Mouse (Mus musculus) spleen, postnatal 14 days (tissue): Measurements from ENCODE around the gene Pex16.

Experiments used
- DNase-seq, 2 experiments: peaks; one replicate each; pipeline ENCODE4 v3.0.0; 2021 to 2022; ENCODE audit warnings: low spot score in 2 of 2

Pex16 gene

DNA sequence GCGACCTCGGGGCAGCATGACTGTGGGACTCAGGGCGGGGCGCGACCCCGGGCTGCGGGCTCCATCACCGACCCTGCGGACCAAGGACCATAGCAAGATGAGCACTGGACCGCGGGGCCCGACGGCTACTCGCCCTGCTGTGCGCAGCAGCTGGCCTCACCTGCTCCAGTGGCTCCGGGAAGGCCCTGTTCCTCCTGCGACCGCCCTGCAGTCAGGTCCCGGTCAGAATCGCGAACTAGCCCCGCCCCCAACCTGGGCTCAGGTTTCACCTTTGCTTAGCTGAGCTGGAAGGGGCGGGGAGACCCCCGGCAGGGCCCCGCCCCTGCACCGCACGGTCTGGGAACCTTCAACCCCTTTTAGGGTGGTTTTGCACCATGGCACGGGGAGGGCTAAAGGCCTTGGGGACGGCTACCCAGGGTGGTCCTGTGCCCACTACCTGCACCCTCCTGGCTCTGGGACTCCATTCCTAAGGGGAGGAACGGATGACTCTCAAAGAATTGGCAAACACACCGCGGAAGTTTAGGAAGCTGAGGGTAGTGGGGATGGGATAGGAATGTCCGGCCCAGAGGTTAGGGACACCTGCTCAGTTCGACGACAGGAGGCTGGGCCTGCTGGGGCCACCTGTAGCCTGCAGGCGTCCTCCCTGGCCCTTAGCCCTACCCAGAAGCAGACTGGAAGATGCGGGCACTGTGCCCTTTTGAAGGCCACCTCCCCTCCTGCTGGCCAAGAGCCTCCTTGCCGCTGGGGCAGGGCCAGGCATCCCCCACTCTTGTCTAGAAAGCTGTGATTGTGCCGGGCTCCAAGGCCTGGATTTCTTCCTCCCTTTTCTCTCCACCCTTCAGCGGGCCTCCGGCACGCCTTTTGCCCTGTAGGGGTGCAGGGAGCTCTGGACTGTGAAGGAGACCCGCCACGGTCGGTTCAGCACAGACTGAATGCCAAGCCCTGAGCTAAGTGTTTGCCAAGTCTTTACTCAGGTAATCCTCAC is 3.4 kb upstream of the Pex16 start:
- peak in 1 of 2 experiments; percentile 12 for DNase-seq

DNA sequence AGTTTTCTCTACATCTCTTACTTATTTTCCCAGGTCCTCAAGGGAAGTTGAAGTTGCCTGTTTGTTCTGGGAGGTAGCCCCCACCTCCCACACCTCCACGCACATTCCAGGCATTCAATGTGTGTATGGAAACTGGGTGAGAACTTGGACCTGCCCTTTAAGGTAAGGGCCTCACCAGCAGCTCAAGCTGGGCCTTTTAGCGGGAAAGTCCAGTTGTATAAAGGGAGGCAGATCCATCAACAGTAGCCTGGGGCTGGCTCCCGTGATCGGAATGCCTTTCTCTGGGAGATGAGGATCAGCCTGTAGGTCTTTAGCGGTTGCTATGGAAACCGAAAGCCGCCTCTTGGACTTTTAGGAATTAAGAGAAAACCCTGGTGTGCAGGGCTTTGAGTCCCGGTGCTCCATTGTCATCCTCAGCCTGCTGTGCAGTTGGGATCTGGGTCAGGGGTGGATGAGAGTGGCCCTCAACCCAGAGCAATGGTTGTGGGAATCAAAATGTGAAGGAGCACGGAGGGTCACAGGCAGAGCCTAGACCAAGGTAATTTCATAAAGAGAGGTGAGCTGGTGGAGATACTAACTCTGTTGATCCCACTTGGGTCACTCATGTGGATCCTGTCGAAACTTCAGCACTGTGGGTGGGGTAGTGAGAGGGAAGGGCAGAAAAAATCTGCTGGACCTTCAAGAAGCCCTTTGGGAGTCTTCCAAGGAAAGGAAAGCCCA is 2.3 kb upstream of the Pex16 start:
- no peak for DNase-seq

DNA sequence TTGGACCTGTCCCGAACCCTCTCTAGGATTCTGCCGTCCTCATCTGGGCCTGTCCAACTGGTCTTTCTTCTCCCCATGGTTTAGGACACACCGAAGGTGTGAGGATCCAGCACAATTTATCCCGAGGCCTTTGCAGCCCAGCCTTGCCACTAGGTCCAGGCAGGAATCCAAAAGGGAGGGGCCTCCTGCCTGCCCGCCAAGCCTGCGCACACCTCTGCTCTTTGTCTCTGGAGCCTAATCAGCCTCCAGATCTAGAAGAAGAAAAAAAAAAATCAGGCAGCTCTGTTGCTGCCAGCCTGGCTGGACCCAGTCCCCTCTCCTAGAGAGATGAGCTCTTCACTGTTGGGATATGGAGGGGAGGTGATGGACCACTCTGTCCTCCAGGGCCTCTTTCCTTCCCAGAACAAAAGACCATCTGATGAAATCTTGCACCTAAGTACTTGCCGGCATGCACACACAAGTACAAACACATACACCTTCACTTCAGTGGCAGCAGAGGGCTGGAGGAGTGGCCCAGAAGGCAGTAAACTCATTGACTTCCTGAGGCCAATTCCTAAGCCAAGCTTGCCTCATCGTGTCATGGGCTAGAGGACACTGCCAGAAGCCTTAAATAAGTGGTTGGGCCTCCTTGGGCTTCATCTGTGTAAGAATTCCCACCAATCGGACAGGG is 1.6 kb upstream of the Pex16 start:
- DNase-seq: no peak

DNA sequence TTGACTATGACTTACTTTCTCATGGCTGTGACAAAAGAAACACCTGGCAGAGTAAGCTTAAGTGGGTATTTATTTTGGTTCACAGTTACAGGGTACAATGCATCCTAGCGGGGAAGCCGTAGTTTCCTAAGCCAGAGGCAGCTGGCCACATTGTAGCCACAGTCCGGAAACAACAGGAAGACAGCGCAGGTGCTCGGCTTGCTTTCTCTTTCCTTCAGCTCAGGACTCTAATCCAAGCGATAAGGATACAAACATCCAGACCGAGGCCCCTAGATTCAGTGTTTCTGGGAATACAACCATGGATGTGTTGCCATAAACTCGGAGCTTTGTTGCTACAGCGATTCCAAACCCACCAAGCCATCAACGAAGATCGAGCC is 1.1 kb upstream of the Pex16 start:
- DNase-seq: no peak

DNA sequence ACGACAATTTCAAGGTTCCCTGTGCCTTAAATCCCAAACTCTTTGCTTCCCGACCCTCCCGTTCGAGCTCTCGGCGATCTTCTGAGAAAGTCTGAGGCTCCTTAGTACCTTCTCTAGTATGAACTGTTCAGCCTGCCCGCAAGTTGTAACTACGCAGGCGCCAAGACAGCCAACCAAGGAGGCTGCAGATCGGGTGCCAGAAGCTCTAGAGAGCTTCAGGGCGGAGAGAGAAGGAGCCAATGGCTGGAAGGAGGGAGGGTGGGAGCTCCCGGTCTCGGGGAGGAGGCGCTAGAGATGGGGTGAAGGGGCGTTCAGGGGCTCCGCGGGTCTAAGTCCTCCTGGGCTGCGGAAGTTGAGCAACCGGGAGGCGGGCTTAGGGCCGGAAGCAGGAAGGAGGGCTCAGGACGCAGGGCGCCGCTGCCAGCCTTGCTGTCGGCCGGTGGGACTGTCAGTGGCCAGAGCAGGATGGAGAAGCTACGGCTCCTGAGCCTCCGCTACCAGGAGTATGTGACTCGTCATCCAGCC is 685 bp downstream of the Pex16 start:
- DNase-seq: peak; percentile 80 to 86

DNA sequence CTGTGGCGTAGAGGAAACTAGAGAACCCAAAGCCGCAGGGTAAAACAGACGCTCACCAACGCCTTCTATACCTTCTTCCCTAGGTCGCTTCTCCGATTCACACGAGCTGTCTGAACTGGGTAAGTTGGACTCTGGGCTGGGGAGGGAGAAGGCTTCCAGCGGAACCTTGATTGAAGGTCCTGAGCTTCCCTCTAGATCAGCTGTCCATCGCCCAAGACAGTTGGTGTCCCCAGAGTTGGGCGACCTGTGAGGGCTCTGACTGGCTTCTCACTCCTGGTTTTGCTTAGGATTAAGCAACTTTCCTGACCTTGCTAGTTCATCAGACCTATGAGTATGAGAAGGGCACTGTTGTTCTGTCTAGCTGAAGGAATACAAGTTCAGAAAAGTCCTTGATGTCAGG is 1.3 kb downstream of the Pex16 start:
- DNase-seq: no peak

DNA sequence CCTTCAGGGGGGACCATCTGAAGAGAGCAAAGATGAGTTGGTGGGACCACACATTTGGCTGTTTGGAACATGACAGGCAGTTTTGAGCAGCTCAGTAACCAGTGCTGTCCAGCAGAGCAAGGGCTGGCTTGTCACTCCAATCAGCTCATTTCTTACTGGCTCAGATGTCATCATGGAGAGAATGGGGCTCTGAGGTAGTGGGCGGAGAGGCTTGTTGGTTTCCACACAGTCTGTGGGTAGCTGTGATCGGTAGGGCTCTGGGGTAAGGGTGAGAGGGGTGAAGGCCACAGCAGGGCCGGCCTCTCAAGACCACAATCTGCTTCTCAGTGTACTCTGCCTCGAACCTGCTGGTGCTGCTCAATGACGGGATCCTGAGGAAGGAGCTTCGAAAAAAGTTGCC is 1.8 kb downstream of the Pex16 start:
- DNase-seq: no peak

DNA sequence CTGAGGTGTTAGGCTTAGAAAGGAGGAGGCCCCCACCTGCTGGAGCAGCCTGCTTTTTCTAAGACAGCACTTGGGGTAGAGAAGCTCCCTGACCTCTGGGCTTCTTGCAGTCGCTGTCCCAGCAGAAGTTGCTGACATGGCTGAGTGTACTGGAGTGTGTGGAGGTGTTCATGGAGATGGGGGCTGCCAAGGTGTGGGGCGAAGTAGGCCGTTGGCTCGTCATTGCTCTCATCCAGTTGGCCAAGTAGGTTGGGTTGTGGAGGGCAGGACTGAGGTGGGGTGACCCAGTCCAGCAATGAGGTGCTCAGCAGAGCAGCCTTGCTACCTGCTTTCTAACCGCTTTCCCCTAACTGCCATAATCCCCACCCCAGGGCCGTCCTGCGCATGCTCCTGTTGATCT is 2.8 kb downstream of the Pex16 start:
- DNase-seq: no peak

DNA sequence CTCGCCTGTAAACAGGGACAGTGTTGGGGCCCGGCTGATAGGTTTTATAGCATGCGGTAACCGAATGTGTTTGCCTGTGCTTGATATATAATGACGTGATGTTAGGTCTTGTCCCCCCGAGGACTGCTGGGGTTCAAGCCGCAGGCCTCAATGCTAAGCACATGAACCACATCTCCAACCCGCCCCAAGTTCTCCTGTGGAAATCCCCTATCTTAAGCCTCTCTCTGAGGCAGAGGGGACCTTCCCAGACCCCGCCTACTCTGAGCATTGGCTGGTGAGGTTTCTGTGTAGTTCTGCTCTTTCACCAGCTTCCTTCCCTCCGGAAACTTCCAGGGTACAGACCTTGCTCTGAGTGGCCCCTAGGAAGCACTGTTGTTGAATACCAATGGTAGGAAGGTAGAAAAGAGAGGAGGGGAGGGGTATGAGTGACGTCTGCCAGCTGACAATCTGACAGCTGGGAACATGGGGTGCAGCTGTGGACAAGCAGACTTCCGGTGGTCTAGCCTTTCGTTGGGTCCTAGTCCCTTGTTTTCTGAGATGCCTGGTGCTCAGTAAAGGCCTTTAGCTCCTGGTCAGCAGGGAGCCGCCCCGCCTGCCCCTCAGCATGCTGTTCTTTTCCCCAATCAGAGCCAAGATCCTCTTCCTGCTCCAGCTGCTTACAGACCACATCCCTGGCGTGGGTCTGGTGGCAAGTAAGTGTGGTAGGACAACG is 5.5 kb downstream of the Pex16 start:
- DNase-seq: no peak

DNA sequence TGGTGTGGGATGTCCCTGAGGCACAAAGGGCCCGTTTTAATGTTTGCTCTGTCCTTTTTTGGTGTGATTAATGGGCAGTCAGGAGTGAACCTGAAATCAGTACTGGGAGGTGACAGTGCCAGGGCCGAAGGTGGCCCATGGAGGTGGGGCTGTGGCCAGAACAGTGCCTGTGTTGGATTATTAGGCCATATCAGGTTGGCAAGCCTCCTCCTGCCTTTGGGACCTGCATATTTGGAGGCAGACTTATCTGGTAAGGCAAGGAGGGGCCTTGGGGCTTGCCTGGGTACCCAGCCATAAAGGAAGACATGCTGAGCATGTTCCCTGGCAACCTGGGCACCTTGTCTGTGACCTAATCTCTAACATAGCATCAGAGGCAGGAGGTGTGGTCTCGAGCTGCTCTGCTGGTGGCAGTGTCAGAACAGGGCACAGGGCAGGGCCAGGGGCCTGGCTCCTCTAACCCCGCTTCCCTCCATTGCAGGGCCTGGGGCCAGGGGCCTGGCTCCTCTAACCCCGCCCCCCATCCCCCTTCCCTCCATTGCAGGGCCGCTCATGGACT is 6.1 kb downstream of the Pex16 start:
- DNase-seq: no peak

DNA sequence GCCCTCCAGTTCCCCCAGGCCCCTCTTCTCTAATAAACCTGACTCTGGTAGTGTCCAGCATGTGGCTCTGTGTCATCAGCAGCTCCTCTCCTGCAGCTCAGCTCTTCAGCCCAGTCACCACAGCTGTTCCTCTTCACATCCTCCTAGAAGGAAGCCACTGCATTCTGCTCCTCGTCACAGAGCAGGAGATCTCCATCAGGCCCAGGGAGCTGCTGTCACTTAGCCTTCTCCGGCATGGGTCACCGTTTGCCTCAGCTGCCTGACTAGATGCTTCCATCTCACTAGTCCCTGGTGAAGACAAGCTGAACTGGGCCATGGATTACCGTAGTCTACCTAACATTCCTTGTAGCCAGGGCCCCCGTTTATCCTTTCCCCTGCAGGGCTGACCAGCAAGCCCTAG is 6.7 kb downstream of the Pex16 start:
- no peak for DNase-seq

DNA sequence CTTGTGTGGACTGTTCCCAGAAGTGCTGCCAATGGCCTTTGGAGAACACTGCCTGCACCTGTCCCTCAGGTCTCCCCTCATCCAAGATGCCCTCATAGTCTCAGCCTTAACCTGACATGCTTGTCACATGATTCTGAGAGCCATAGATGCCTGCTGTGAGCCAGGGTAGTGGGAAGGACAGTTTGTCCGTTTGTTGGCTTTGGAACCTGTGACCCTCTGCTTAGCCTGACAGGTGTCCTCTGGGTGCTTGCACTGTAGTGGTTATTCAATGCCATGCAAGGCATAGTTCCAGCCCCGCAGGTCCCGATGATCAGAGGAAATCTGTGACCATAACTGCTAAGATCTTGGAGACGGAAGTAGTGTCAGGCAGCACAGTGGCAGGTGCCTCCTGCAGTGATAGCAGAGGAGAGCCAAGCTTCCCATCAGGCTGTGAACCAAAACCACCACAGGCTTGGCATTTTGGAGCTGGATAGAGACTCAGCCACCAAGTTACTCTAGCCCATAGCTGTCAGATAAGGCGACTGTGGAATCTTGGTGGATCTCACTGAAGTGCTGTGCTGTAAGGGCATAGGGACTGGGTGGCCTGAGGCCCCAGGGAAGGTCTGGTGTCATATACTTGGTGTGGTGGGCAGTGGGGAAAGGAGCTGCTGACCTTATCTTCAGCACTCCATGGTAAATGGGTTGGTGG is 7.6 kb downstream of the Pex16 start, which contains the start of gene 1700029I15Rik:
TSS of gene 1700029I15Rik (plus strand) at position 638 of the 688 bp plus-strand sequence.
- DNase-seq: no peak

DNA sequence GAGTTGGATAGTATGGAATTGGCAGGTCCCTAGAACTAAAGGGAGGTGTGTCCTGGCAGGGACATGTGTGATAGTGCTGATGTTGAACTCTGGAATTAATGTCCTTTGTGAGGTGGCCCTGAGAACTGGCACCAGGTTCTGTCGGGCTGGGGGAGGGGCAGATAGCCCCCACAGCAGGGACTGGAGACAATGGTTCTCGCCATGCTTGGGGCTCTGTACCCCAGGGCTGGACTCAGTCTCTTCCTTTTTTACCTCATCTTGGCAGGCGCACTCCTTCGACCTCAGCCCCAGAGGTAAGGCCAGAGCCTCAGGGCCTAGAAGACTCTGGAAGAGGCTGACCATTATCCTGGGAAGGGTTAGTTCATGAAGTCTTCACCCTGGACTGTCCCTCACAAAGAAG is 8.3 kb downstream of the Pex16 start:
- no peak for DNase-seq

DNA sequence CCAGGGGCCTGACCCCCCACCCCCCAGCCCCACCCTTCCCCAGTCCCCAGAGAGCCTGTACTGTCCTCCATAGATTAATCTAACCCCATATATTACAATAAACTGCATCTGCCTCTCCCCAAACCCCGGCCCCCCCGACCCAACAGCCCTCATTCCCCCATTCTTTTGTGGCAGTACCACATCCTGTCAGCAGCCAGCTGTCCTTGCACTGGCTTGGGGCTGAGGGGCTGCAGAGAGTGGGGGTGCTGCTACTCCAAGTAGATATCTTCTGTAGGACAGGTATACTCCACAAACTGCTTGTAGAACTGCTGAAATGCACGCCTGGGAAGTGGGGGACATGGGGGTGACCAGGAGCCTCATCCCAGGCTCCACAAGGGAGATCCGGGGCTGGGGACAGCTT is 9.6 kb downstream of the Pex16 start:
- DNase-seq: no peak

DNA sequence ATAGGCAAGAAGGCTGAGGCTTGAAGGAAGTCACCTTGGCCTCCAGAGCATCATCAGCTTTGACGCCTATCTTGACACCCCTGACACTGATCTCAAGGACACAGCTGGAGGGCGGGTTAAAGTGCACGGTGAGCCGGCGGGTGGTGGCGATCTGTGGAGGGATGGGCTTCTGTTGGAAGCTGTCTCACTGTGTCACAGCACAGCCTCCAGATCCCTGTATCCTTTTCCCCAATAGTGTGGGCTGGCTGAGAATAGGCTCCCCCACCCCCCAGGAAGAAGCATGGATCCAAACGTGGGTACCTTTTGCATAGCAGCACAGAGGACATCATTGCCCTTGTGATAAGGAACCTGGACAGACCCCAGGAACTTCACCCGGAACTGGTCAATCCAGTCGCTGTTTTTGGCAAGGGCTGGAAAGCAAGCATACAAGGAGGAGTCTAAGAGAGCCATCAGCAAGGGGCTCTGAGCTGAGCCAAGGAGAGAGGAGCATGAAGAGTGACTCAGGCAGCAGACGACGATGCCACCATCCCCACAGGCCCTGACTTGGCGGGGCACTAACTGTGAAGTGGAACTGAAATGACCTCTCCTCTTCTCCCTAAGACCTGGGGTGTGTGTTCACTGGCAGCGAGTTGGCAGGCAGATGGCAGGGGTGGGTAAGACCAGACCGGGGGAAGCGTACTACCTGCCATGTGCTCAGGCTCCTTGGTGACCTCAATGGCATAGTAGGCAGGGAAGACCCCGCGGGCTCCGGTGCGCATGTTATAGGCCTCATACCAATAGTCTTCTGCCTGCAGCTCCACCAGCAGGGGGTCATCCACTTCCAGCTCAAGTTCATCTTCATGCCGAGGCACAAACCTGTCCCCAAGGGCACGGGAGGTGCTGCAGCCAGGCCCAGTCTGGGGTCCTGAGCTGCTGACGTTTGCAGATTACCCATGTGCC is 10.9 kb downstream of the Pex16 start:
- no peak for DNase-seq

DNA sequence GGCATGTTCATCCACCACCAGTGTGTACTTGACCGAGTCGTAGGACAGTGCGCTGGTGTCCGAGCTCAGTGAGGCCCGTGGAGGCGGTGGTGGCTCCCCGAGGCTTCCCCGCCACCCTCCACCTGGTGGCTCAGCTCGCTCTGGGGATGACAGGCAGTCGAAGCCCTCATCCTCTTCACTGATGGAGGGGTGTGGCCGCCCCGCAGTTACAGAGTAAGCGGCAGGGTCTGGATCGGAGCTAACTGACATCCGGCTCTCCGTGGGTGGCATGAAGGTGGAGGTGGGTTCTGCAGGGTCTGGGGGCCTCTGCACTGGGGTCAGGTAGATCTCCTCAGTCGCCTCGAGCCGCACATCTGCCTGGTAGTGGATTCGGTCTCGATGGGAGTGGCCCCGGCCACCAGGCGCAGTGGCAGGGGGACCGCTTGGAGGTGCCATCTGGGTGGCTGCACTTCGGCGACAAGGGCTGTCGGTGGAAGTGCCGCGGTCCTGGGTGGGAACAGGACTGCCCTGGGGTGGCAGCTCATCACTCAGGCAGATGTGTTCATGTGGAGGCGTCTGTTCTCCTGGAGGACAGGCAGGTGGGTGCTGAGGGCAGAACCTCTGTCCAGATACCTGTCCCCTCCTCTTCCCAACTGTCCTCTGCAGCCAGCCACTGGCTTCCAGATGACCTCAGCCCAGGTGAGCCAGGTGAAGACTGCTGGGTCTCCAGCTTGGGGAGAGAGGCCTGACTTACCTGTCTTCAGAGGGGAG is 12.5 kb downstream of the Pex16 start:
- no peak for DNase-seq

DNA sequence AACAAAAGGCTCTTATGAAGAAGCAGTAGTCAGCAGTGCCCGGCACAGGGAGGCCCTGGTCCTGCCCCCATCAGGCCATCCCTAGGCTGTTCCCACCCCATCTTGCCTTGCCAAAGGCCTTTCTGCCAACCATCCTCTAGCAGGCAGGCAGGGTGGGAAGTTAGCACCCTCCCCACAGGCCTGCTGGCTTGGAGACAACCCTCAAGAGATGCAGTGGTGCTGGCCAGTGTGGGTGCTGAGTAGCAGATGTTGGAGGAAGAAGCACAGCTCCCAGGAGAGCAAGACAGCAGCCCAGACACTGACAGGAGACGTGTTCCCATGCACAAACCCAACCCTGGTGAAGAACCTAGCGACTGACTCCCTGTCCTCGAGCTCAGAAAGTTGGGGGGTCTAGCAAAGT is 13.2 kb downstream of the Pex16 start:
- DNase-seq: no peak

DNA sequence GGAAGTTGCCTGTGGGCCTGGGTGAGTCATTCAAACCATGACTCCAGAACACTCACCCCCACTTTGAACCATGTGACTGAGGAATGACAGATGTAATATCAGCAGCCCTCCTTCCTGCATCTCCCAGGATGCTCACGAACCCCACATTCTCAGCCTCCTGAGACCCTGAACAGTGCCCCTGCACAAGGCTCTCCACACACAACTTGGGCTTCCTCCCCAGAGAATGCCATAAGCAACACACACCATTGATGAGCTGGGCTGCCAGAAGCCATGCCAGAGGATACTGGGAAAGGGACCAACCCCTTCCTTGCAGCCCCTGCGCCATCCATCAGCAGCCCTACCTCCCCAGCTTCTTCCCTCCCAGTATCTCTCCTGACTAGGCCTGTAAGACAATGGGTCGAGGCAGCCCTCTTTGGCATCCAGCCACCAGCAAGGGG is 13.6 kb downstream of the Pex16 start:
- no peak for DNase-seq
